Mouse (Mus musculus) layer of hippocampus, adult 18-20 months (tissue): ENCODE results near the gene Six1. TPM values are rescaled to one million over a fixed set of nuclear protein-coding genes. Genes with fewer than 3 reads are reported as not detected.
"Not testable (repeated sequence)": the region's sequence is repeated elsewhere in the genome, so short reads cannot be mapped to it uniquely, and the experiment has no call there.

Source experiments
- DNase-seq, 2 experiments: peaks; one replicate each; pipeline ENCODE4 v3.0.0; 2022; ENCODE audit warnings: low spot score in 2 of 2
- total RNA-seq, 2 experiments: library from RNA; stranded (reverse); gene quantifications; 2 replicates each; pipeline ENCODE4 v1.2.3; 2021

The Six1 gene
- total RNA-seq, 2 experiments from 2014 or later: 0.15 to 0.69 TPM

- no peak for DNase-seq
These were observed 18.5 kb downstream of the Six1 start for GRCm38 (mm10) chr12:73034901-73035895.

GRCm38 (mm10) chr12:73032665-73033064 is 21.0 kb downstream of the Six1 start:
- DNase-seq: no peak

GRCm38 (mm10) chr12:73031315-73031714 is 22.4 kb downstream of the Six1 start:
- no peak for DNase-seq

DNA sequence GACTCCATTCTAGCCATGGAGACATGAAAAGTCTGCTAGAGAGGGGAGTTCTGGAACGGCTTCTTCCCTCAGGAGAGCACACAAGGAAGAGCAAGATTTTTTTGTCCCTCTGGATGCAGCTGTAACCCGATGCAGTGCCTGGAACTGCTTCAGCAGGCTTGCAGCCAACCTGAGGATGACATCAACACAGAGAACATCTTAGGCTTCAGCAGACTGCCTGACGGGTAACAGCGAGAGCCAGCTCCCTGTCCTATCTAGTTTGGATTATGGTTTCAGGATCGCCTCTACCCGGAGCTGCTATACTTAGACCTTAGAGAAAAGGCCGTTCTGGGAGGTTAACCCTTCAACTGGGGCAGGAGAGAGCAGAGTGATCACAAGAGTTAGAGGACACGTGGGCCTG is 28.2 kb downstream of the Six1 start:
- DNase-seq: no peak

GRCm38 (mm10) chr12:73020941-73021340 is 32.7 kb downstream of the Six1 start:
- DNase-seq: peak in 1 of 2 experiments; percentile 71

GRCm38 (mm10) chr12:73020422-73020821 is 33.3 kb downstream of the Six1 start:
- no peak for DNase-seq

GRCm38 (mm10) chr12:73018838-73019237 is 34.8 kb downstream of the Six1 start:
- no peak for DNase-seq

DNA sequence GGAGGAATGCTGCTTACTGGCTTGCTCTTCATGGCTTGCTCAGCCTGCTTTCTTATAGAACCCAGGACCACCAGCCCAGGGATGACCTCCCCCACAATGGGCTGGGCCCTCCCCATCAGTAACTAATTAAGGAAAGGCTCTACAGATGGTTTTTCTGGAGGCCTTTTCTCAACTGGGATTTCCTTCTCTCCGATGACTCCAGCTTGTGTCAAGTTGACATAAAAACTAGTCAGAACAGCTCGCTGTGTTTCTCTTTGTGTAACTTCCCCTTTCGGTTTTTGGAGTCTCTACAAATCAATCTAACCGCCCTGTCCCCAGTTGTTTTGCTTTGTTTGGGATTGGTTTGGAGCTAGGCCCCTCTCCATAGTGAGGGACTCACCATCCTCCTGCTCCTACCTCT is 37.5 kb downstream of the Six1 start:
- no peak for DNase-seq

DNA sequence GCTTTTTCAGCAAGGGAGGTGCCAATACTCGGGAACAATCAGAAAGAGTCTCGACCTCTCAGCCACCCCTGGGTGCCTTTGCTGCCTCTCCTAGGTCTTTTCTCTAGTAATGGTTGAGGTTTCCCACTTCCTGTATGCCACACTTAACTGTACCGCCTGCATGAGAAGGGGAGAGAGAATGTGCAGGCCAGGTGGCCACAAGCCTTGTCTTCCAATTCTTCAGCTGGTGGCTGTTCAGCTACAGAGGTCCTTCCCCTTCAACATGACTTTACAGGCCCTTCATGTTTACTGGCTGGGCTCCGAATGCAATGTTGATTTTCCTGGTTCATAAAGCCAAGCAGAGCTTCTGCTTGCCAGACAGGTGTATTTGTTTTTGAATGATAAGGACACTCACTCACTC is 39.4 kb downstream of the Six1 start:
- DNase-seq: no peak

DNA sequence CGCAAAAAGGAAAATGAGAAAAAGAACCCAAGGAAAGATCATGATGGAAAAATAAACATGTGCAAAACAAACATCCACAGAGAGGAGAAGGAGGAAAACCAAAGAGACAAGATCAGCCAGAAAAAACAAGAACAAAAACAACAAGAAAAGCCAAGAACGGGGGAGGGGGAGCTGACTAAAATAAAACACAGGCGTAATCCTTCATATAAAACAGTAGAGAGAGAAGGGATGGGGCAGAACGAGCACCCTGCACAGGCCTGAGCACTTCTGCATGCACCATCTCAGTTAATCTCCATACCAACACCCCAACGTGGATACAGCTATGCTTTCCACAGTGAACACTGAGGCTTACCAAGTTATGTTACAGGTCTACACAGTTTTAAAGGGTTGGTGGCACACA is 40.9 kb downstream of the Six1 start:
- DNase-seq: no peak

DNA sequence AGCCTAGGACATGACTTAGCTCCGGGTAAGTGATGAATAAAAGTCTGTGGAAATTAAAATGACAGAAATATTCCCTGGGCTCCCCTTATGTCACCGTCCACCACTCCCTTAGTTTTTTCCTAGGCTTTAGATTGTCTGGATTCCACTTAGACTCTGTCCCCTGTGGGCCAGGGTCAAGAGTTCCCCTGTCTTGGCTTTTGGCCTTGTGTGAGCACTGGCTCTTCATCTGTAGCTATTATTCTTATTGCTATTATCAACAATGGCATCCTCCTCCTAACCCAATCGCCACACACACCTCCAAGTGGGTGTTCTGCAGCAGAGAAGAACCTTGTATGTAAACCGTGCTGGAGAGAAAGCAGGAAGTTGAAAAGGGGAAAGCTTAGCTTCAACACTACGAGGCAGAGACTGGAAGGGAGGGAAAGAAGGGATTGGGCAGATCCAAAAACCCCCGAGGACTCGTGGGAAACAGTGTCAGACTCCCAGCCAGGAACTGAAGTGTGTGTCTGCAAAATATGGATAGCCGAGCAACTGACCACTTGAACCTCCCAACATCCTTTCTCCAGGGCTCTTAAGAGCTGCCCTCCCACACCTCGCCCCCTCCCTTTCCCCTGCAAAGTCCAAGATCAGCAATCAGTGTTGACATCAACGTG is 41.4 kb downstream of the Six1 start:
- no peak for DNase-seq

DNA sequence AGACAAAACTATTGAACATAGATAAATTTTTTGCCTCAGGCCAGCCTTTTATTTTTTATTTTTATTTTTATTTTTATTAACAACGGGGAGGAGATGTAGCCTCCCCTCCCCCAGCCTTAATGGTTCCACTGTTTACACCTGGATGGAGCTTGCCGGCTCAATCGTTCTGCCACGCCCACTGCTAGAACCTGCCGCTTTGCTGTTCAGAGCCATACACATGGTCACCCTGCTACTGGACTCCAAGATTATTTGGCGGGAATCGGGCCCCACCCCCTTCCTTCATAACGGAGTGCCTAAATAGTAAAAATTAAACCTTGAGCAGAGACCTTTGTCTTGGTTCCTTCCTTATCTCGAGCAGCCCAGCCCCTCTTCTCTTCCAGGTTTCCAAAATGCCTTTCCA is 50.8 kb downstream of the Six1 start:
- not testable (repeated sequence) for DNase-seq

GRCm38 (mm10) chr12:73002281-73002680 is 51.4 kb downstream of the Six1 start:
- DNase-seq: not testable (repeated sequence)

GRCm38 (mm10) chr12:72998105-72999001 is 55.3 kb downstream of the Six1 start:
- DNase-seq: no peak

DNA sequence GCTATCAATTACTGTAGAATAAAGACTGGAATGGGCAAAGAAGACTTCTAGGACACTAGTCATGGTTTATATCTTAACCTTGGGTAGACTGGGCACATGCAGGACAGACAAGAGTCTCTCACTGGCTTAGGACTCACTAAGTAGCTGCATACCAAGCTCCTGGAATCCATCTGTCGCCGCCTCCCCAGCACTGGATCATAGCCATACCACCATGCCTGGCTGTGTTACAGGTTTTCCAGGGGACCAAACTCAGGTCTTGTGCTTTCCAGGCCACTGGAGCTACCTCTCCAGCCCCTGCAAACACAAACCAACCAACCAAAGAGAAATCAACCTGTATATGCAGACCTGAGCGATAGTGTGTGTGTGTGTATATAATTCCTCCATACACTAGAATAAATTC is 57.0 kb downstream of the Six1 start:
- DNase-seq: no peak

Other genes with a start within 250 kb of the Six1 start
- not detected for gene Six6, start 114.0 kb downstream of the Six1 start, total RNA-seq
- 1 to 10 TPM; 4.0 to 5.9 TPM for gene 4930447C04Rik, start 113.1 kb downstream of the Six1 start, total RNA-seq
- gene Six4, start 59.6 kb upstream of the Six1 start, total RNA-seq: 1 to 10 TPM; 1.7 to 2.1 TPM
- 10 to 100 TPM; 27.8 to 28.3 TPM for gene Mnat1, start 69.8 kb upstream of the Six1 start, total RNA-seq
- 10 to 100 TPM; 10.6 to 10.7 TPM for gene Trmt5, start 232.8 kb upstream of the Six1 start, total RNA-seq
- gene Slc38a6, start 232.9 kb upstream of the Six1 start, total RNA-seq: 10 to 100 TPM; 11.2 to 11.7 TPM